Mouse (Mus musculus): ENCODE measurements around the gene Gm2696. TPM values are rescaled to one million over a fixed set of nuclear protein-coding genes. Genes with fewer than 3 reads are reported as not detected.
A peak's percentile ranks its signal among the peaks of the same experiment; 100 is the strongest.
"Not testable (repeated sequence)": the region's sequence is repeated elsewhere in the genome, so short reads cannot be mapped to it uniquely, and the experiment has no call there.

Gene Gm2696
- total RNA-seq (2017), result not detected in 2 replicates

- no peak for ATAC-seq (replicated peaks in 1 of 2; ENCODE audit: insufficient read depth in 1 of 2, low FRiP score in 2 of 2, low TSS enrichment in 1 of 2, low read depth in 1 of 2, poor library complexity in 2 of 2, severe bottlenecking in 2 of 2)
These were observed at the start of gene Gm2696 for GRCm38 (mm10) chr10:77814382-77814781. Gm2696 (plus strand) TSS chr10:77814682.

- no peak for ATAC-seq (replicated peaks in 1 of 2; ENCODE audit: insufficient read depth in 1 of 2, low FRiP score in 2 of 2, low TSS enrichment in 1 of 2, low read depth in 1 of 2, poor library complexity in 2 of 2, severe bottlenecking in 2 of 2)
These were observed 44.8 kb upstream of the Gm2696 start for GRCm38 (mm10) chr10:77769727-77770126.

- not testable (repeated sequence) for ATAC-seq (replicated peaks in 1 of 2; ENCODE audit: insufficient read depth in 1 of 2, low FRiP score in 2 of 2, low TSS enrichment in 1 of 2, low read depth in 1 of 2, poor library complexity in 2 of 2, severe bottlenecking in 2 of 2)
These were observed 43.3 kb upstream of the Gm2696 start, which contains the start of gene Gm3238 for GRCm38 (mm10) chr10:77771225-77771624. Gm3238 (minus strand) TSS chr10:77771325.

GRCm38 (mm10) chr10:77772142-77772541, 42.3 kb upstream of the Gm2696 start:
- not testable (repeated sequence) for ATAC-seq (replicated peaks in 1 of 2; ENCODE audit: insufficient read depth in 1 of 2, low FRiP score in 2 of 2, low TSS enrichment in 1 of 2, low read depth in 1 of 2, poor library complexity in 2 of 2, severe bottlenecking in 2 of 2)

- ATAC-seq (replicated peaks in 1 of 2; ENCODE audit: insufficient read depth in 1 of 2, low FRiP score in 2 of 2, low TSS enrichment in 1 of 2, low read depth in 1 of 2, poor library complexity in 2 of 2, severe bottlenecking in 2 of 2), result not testable (repeated sequence)
These were observed 37.6 kb upstream of the Gm2696 start, which contains the start of gene Gm7138 for GRCm38 (mm10) chr10:77776844-77777243. Gm7138 (minus strand) TSS chr10:77776944.

- ATAC-seq (replicated peaks in 1 of 2; ENCODE audit: insufficient read depth in 1 of 2, low FRiP score in 2 of 2, low TSS enrichment in 1 of 2, low read depth in 1 of 2, poor library complexity in 2 of 2, severe bottlenecking in 2 of 2), result not testable (repeated sequence)
These were observed 32.0 kb upstream of the Gm2696 start, which contains the start of gene Gm3250 for GRCm38 (mm10) chr10:77782442-77782841. Gm3250 (minus strand) TSS chr10:77782542.

GRCm38 (mm10) chr10:77783396-77783795, 31.1 kb upstream of the Gm2696 start:
- not testable (repeated sequence) for ATAC-seq (replicated peaks in 1 of 2; ENCODE audit: insufficient read depth in 1 of 2, low FRiP score in 2 of 2, low TSS enrichment in 1 of 2, low read depth in 1 of 2, poor library complexity in 2 of 2, severe bottlenecking in 2 of 2)

- not testable (repeated sequence) for ATAC-seq (replicated peaks in 1 of 2; ENCODE audit: insufficient read depth in 1 of 2, low FRiP score in 2 of 2, low TSS enrichment in 1 of 2, low read depth in 1 of 2, poor library complexity in 2 of 2, severe bottlenecking in 2 of 2)
These were observed 26.6 kb upstream of the Gm2696 start, which contains the start of gene Gm7137 for GRCm38 (mm10) chr10:77787876-77788275. Gm7137 (minus strand) TSS chr10:77788200.

GRCm38 (mm10) chr10:77788621-77789020, 25.9 kb upstream of the Gm2696 start:
- ATAC-seq (replicated peaks in 1 of 2; ENCODE audit: insufficient read depth in 1 of 2, low FRiP score in 2 of 2, low TSS enrichment in 1 of 2, low read depth in 1 of 2, poor library complexity in 2 of 2, severe bottlenecking in 2 of 2), result no peak

- no peak for ATAC-seq (replicated peaks in 1 of 2; ENCODE audit: insufficient read depth in 1 of 2, low FRiP score in 2 of 2, low TSS enrichment in 1 of 2, low read depth in 1 of 2, poor library complexity in 2 of 2, severe bottlenecking in 2 of 2)
These were observed 19.5 kb upstream of the Gm2696 start, which contains the start of gene Gm9639 for GRCm38 (mm10) chr10:77794976-77795375. Gm9639 (minus strand) TSS chr10:77795076.

- ATAC-seq (replicated peaks in 1 of 2; ENCODE audit: insufficient read depth in 1 of 2, low FRiP score in 2 of 2, low TSS enrichment in 1 of 2, low read depth in 1 of 2, poor library complexity in 2 of 2, severe bottlenecking in 2 of 2), result no peak
These were observed 16.8 kb upstream of the Gm2696 start for GRCm38 (mm10) chr10:77797677-77798076.

- not testable (repeated sequence) for ATAC-seq (replicated peaks in 1 of 2; ENCODE audit: insufficient read depth in 1 of 2, low FRiP score in 2 of 2, low TSS enrichment in 1 of 2, low read depth in 1 of 2, poor library complexity in 2 of 2, severe bottlenecking in 2 of 2)
These were observed 16.1 kb upstream of the Gm2696 start for GRCm38 (mm10) chr10:77798164-77798920.

- ATAC-seq (replicated peaks in 1 of 2; ENCODE audit: insufficient read depth in 1 of 2, low FRiP score in 2 of 2, low TSS enrichment in 1 of 2, low read depth in 1 of 2, poor library complexity in 2 of 2, severe bottlenecking in 2 of 2), result no peak
These were observed 15.5 kb upstream of the Gm2696 start, which contains the start of gene Gm19668 for GRCm38 (mm10) chr10:77798921-77799508. Gm19668 (minus strand) TSS chr10:77799133.

GRCm38 (mm10) chr10:77804095-77804494, 10.4 kb upstream of the Gm2696 start:
- ATAC-seq (replicated peaks in 1 of 2; ENCODE audit: insufficient read depth in 1 of 2, low FRiP score in 2 of 2, low TSS enrichment in 1 of 2, low read depth in 1 of 2, poor library complexity in 2 of 2, severe bottlenecking in 2 of 2), result no peak

GRCm38 (mm10) chr10:77811743-77812142, 2.7 kb upstream of the Gm2696 start, which contains the start of gene Gm9507:
Gm9507 (minus strand) TSS chr10:77811843.
- no peak for ATAC-seq (replicated peaks in 1 of 2; ENCODE audit: insufficient read depth in 1 of 2, low FRiP score in 2 of 2, low TSS enrichment in 1 of 2, low read depth in 1 of 2, poor library complexity in 2 of 2, severe bottlenecking in 2 of 2)

- peak in 1 of 2 experiments; percentile 32; a peak in 1 of 4 replicates for ATAC-seq (replicated peaks in 1 of 2; ENCODE audit: insufficient read depth in 1 of 2, low FRiP score in 2 of 2, low TSS enrichment in 1 of 2, low read depth in 1 of 2, poor library complexity in 2 of 2, severe bottlenecking in 2 of 2)
These were observed 1.0 kb downstream of the Gm2696 start for GRCm38 (mm10) chr10:77815514-77815913.

- no peak for ATAC-seq (replicated peaks in 1 of 2; ENCODE audit: insufficient read depth in 1 of 2, low FRiP score in 2 of 2, low TSS enrichment in 1 of 2, low read depth in 1 of 2, poor library complexity in 2 of 2, severe bottlenecking in 2 of 2)
These were observed 4.0 kb downstream of the Gm2696 start for GRCm38 (mm10) chr10:77818523-77818922.

GRCm38 (mm10) chr10:77819203-77819602, 4.7 kb downstream of the Gm2696 start:
- ATAC-seq (replicated peaks in 1 of 2; ENCODE audit: insufficient read depth in 1 of 2, low FRiP score in 2 of 2, low TSS enrichment in 1 of 2, low read depth in 1 of 2, poor library complexity in 2 of 2, severe bottlenecking in 2 of 2), result no peak

Measured in hematopoietic stem cell, adult 5-6 weeks (primary cell).